Mouse (Mus musculus) brain, embryonic 14.5 days (tissue): ENCODE measurements around the gene Pnmal2.

Experiments
- CTCF ChIP-seq: fragments of 200-500 bp; IDR thresholded peaks from 2 replicates; pipeline ENCODE4 v1.5.1; 2012; ENCODE audit warnings: inconsistent platforms, mild to moderate bottlenecking, moderate library complexity, borderline replicate concordance; ENCODE audit not compliant: insufficient read depth, insufficient read length; ENCODE audit errors: extremely low read depth
- POLR2A ChIP-seq: fragments of 200-500 bp; IDR thresholded peaks from 2 replicates; pipeline ENCODE4 v1.6.1; 2012; ENCODE audit warnings: mild to moderate bottlenecking, inconsistent platforms, borderline replicate concordance; ENCODE audit not compliant: poor library complexity, insufficient read depth, insufficient read length, severe bottlenecking; ENCODE audit errors: extremely low read depth

GRCm38 (mm10) chr7:16995345-16995744 is 50.9 kb downstream of the Pnmal2 start:
- TF ChIP-seq CTCF, result no peak
- TF ChIP-seq POLR2A, result no peak
